Mouse (Mus musculus): ENCODE data around the gene Foxc2. TPM values are rescaled to one million over a fixed set of nuclear protein-coding genes. Genes with fewer than 3 reads are reported as not detected.

Foxc2 gene
- polyA plus RNA-seq, 2 experiments: 0.06 TPM

DNA sequence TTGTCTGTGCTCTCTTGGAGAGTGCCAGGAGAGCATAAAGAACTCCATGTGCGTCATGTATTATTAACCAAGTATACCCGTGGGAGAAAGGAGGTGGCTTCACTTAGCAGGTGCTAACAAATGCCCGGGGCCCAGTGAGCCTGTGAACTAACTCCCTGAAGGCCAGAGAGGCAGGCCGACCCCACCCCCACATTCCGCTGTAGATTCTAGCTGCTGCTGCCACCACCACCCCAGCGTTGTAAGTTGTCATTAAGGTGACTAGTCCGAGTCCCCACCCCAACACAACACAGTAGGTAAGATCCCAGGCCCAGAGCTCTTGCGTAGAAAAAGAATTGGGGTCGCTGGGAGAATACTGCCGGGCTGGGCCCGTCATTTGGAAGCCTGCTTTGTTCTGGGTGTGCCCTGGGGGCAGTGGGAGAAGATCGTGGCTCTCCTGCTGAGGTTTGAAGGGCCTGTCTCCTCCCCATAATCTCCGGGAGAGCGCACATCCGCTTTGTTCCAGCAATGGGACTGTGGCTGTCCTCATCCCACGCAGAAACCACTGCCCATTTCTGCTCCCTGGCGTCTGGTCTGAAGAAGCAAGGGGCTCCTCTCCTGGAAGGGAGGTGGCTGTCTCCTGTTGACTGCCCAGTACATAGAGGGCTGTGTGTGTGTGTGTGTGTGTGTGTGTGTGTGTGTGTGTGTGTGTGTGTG is 8.7 kb downstream of the Foxc2 start:
- TF ChIP-seq EP300 (IDR thresholded peaks at IDR 0.05; ENCODE audit: low read depth) (no peak), CTCF (IDR thresholded peaks at IDR 0.05; ENCODE audit: low read depth) (no peak)
- Histone ChIP-seq H3K4me3 (ENCODE audit: insufficient read depth in 1 of 2, low read depth in 2 of 2, low read length in 2 of 2) (no peak overlapping the region), H3K36me3 (replicated peaks; ENCODE audit: control insufficient read depth, insufficient read depth, low read depth) (no peaks in the 10 kb centered on the region), H3K27ac (no peak overlapping the region), H3K9ac (replicated peaks) (no peak overlapping the region), H3K9me3 (ENCODE audit: control insufficient read depth, low read length) (no peaks in the 10 kb centered on the region), H3K4me2 (ENCODE audit: low read depth) (no peak overlapping the region), H3K27me3 (ENCODE audit: control insufficient read depth, insufficient read depth, low read length) (peaks cover 94% of the 10 kb centered on the region), H3K4me1 (replicated peaks; ENCODE audit: control insufficient read depth in 2 of 2, insufficient read depth in 2 of 2, low read length in 1 of 2) (no peaks in the 10 kb centered on the region)
- ATAC-seq (ENCODE audit: insufficient read depth) (no peak), DNase-seq (ENCODE audit: low read depth in 3 of 3, low spot score in 3 of 3) (no peak)
- 8% methylated on average over 17 of the region's 17 CpGs for WGBS (ENCODE audit: insufficient replicate concordance)

- no peak for ATAC-seq (ENCODE audit: insufficient read depth)
- H3K9ac ChIP-seq (replicated peaks): no peak overlapping the region
- WGBS (ENCODE audit: insufficient replicate concordance): 1% methylated on average over 36 of the region's 36 CpGs
- DNase-seq (ENCODE audit: low read depth in 3 of 3, low spot score in 3 of 3): no peak
- H3K4me3 ChIP-seq (ENCODE audit: insufficient read depth in 1 of 2, low read depth in 2 of 2, low read length in 2 of 2): no peak overlapping the region
- H3K36me3 ChIP-seq (replicated peaks; ENCODE audit: control insufficient read depth, insufficient read depth, low read depth): no peaks in the 10 kb centered on the region
- peaks cover 94% of the 10 kb centered on the region for H3K27me3 ChIP-seq (ENCODE audit: control insufficient read depth, insufficient read depth, low read length)
- H3K9me3 ChIP-seq (ENCODE audit: control insufficient read depth, low read length): no peaks in the 10 kb centered on the region
- no peak overlapping the region for H3K27ac ChIP-seq
- no peak for TF ChIP-seq EP300 (IDR thresholded peaks at IDR 0.05; ENCODE audit: low read depth)
- peak; percentile 23; the same call in 1 of the 2 replicates for TF ChIP-seq CTCF (IDR thresholded peaks at IDR 0.05; ENCODE audit: low read depth)
- H3K4me2 ChIP-seq (ENCODE audit: low read depth): 0 out of 2 replicates have a peak overlapping the region, but pooled peaks have one; percentile 22
- H3K4me1 ChIP-seq (replicated peaks; ENCODE audit: control insufficient read depth in 2 of 2, insufficient read depth in 2 of 2, low read length in 1 of 2): no peaks in the 10 kb centered on the region
Measured at GRCm38 (mm10) chr8:121125311-121125876, 9.4 kb downstream of the Foxc2 start.

DNA sequence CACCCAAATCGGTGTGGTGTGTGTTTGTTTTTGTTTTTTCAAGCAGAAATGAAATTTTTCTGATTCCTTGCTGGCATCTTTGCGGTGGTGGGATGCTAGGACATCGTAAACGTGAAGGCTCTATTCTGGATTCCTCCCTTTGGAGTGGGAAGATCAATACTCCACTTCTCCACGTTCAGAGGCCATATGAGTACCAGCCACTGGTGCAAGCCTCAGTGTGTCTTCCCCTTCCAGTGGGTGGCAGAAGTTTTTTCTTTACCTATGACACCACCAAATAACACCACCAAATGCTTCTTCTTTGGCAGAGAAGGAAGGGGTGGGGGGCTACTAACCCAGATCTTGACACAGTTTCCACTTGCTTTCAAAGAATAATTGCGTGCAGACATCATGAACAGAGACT is 10.2 kb downstream of the Foxc2 start:
- Histone ChIP-seq H3K27ac (no peak overlapping the region), H3K27me3 (ENCODE audit: control insufficient read depth, insufficient read depth, low read length) (peaks cover 88% of the 10 kb centered on the region), H3K4me3 (ENCODE audit: insufficient read depth in 1 of 2, low read depth in 2 of 2, low read length in 2 of 2) (no peak overlapping the region), H3K4me1 (replicated peaks; ENCODE audit: control insufficient read depth in 2 of 2, insufficient read depth in 2 of 2, low read length in 1 of 2) (no peaks in the 10 kb centered on the region), H3K9me3 (ENCODE audit: control insufficient read depth, low read length) (no peaks in the 10 kb centered on the region), H3K36me3 (replicated peaks; ENCODE audit: control insufficient read depth, insufficient read depth, low read depth) (no peaks in the 10 kb centered on the region), H3K9ac (replicated peaks) (no peak overlapping the region), H3K4me2 (ENCODE audit: low read depth) (no peak overlapping the region)
- 6% methylated on average over 6 of the region's 6 CpGs for WGBS (ENCODE audit: insufficient replicate concordance)
- ATAC-seq (ENCODE audit: insufficient read depth): no peak
- TF ChIP-seq CTCF (IDR thresholded peaks at IDR 0.05; ENCODE audit: low read depth): no peak
- no peak for TF ChIP-seq EP300 (IDR thresholded peaks at IDR 0.05; ENCODE audit: low read depth)
- no peak for DNase-seq (ENCODE audit: low read depth in 3 of 3, low spot score in 3 of 3)

- Histone ChIP-seq H3K4me3 (ENCODE audit: insufficient read depth in 1 of 2, low read depth in 2 of 2, low read length in 2 of 2) (no peak overlapping the region), H3K9me3 (ENCODE audit: control insufficient read depth, low read length) (no peaks in the 10 kb centered on the region), H3K27ac (no peak overlapping the region), H3K4me2 (ENCODE audit: low read depth) (no peak overlapping the region), H3K27me3 (ENCODE audit: control insufficient read depth, insufficient read depth, low read length) (peaks cover 85% of the 10 kb centered on the region), H3K4me1 (replicated peaks; ENCODE audit: control insufficient read depth in 2 of 2, insufficient read depth in 2 of 2, low read length in 1 of 2) (no peaks in the 10 kb centered on the region), H3K36me3 (replicated peaks; ENCODE audit: control insufficient read depth, insufficient read depth, low read depth) (no peaks in the 10 kb centered on the region), H3K9ac (replicated peaks) (no peak overlapping the region)
- WGBS (ENCODE audit: insufficient replicate concordance): 5% methylated on average over 6 of the region's 6 CpGs
- DNase-seq (ENCODE audit: low read depth in 3 of 3, low spot score in 3 of 3) (no peak), ATAC-seq (ENCODE audit: insufficient read depth) (no peak)
- TF ChIP-seq EP300 (IDR thresholded peaks at IDR 0.05; ENCODE audit: low read depth) (no peak), CTCF (IDR thresholded peaks at IDR 0.05; ENCODE audit: low read depth) (no peak)
Measured at GRCm38 (mm10) chr8:121126694-121127093, 10.7 kb downstream of the Foxc2 start.

DNA sequence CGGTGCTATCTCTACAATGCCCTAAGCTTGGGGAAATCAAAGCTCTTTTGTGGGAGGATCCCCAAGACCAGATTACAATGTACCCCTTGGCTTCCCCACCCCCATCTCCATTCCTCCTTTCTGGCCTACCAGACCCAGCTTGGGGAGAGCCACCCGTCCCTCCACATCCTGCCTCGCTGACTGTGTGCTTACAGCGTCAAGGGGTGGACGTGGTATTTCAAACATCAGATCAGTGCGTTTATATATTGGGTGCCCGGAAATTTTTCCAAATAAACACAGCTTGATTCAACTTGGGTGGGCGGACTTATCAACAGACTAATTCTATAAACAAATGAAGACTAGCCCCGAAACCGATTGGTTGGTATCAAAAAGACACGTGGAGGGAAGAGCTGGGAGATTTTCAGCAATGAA is 11.3 kb downstream of the Foxc2 start:
- ATAC-seq (ENCODE audit: insufficient read depth): no peak
- H3K27ac ChIP-seq: no peak overlapping the region

More for the DNA sequence above, 11.3 kb downstream of the Foxc2 start:
- Histone ChIP-seq H3K9ac (replicated peaks) (no peak overlapping the region), H3K27me3 (ENCODE audit: control insufficient read depth, insufficient read depth, low read length) (peaks cover 79% of the 10 kb centered on the region), H3K4me1 (replicated peaks; ENCODE audit: control insufficient read depth in 2 of 2, insufficient read depth in 2 of 2, low read length in 1 of 2) (no peaks in the 10 kb centered on the region), H3K4me3 (ENCODE audit: insufficient read depth in 1 of 2, low read depth in 2 of 2, low read length in 2 of 2) (no peak overlapping the region), H3K9me3 (ENCODE audit: control insufficient read depth, low read length) (no peaks in the 10 kb centered on the region), H3K36me3 (replicated peaks; ENCODE audit: control insufficient read depth, insufficient read depth, low read depth) (no peaks in the 10 kb centered on the region), H3K4me2 (ENCODE audit: low read depth) (no peak overlapping the region)
- no peak for DNase-seq (ENCODE audit: low read depth in 3 of 3, low spot score in 3 of 3)
- 3% methylated on average over 11 of the region's 11 CpGs for WGBS (ENCODE audit: insufficient replicate concordance)
- TF ChIP-seq CTCF (IDR thresholded peaks at IDR 0.05; ENCODE audit: low read depth): no peak
- TF ChIP-seq EP300 (IDR thresholded peaks at IDR 0.05; ENCODE audit: low read depth): no peak
